Mouse (Mus musculus) adrenal gland, postnatal 25 days (tissue): ENCODE results near the gene Ms4a6c. TPM values are rescaled to one million over a fixed set of nuclear protein-coding genes. Genes with fewer than 3 reads are reported as not detected.
"Not testable (repeated sequence)": the region's sequence is repeated elsewhere in the genome, so short reads cannot be mapped to it uniquely, and the experiment has no call there.

Experiments
- DNase-seq: peaks from one replicate; pipeline ENCODE4 v3.0.0; 2021; ENCODE audit warnings: mixed read lengths
- total RNA-seq: library from RNA; stranded (reverse); gene quantifications from 2 replicates; pipeline ENCODE4 v1.2.3, GENCODE M21; 2021

Gene Ms4a6c
- total RNA-seq, 1 experiment from 2014 or later, result 4.5 TPM

GRCm38 (mm10) chr19:11501326-11501725 lies 32.2 kb downstream of the Ms4a6c start:
- no peak for DNase-seq

GRCm38 (mm10) chr19:11504857-11505256 lies 35.7 kb downstream of the Ms4a6c start:
- DNase-seq, result no peak

- no peak for DNase-seq
Measured at GRCm38 (mm10) chr19:11513458-11513857, 44.3 kb downstream of the Ms4a6c start.

GRCm38 (mm10) chr19:11516246-11516645 lies 47.1 kb downstream of the Ms4a6c start, which contains the start of gene Ms4a6b:
TSS of gene Ms4a6b (plus strand) at chr19:11516512.
- no peak for DNase-seq

GRCm38 (mm10) chr19:11516845-11517244 lies 47.7 kb downstream of the Ms4a6c start:
- no peak for DNase-seq

GRCm38 (mm10) chr19:11517373-11517772 lies 48.2 kb downstream of the Ms4a6c start:
- DNase-seq, result not testable (repeated sequence)

- not testable (repeated sequence) for DNase-seq
Measured at GRCm38 (mm10) chr19:11518356-11518755, 49.2 kb downstream of the Ms4a6c start.

- no peak for DNase-seq
Measured at GRCm38 (mm10) chr19:11520146-11520545, 51.0 kb downstream of the Ms4a6c start.

Other genes with a start within 250 kb of the Ms4a6c start
- not detected in 2 replicates for gene Ms4a12, start 236.9 kb upstream of the Ms4a6c start, total RNA-seq
- gene Ms4a1, start 203.1 kb upstream of the Ms4a6c start, total RNA-seq, result 0.33 TPM in 1 of 2 replicates, not detected in the other
- not detected in 2 replicates for gene Ms4a5, start 185.5 kb upstream of the Ms4a6c start, total RNA-seq
- 0.24 TPM in 1 of 2 replicates, not detected in the other for gene Ms4a14, start 154.9 kb upstream of the Ms4a6c start, total RNA-seq
- 1.4 TPM in 1 of 2 replicates, not detected in the other for gene Ms4a7, start 133.2 kb upstream of the Ms4a6c start, total RNA-seq
- 3.4 and 3.6 TPM in 2 replicates for gene Ms4a4a, start 93.8 kb upstream of the Ms4a6c start, total RNA-seq
- 1.2 TPM in 1 of 2 replicates, not detected in the other for gene Ms4a4c, start 64.6 kb upstream of the Ms4a6c start, total RNA-seq
- 0.94 TPM in 1 of 2 replicates, not detected in the other for gene Ms4a4b, start 25.8 kb upstream of the Ms4a6c start, total RNA-seq
- gene Gm8369, start 16.6 kb downstream of the Ms4a6c start, total RNA-seq, result 0.33 and 0.76 TPM in 2 replicates
- 2.4 and 5.6 TPM in 2 replicates for gene Ms4a6b, start 47.1 kb downstream of the Ms4a6c start, total RNA-seq
- 0.61 and 1.0 TPM in 2 replicates for gene Ms4a4d, start 67.4 kb downstream of the Ms4a6c start, total RNA-seq
- 2.2 and 2.3 TPM in 2 replicates for gene Ms4a6d, start 135.5 kb downstream of the Ms4a6c start, total RNA-seq
- gene Ms4a2, start 154.4 kb downstream of the Ms4a6c start, total RNA-seq, result not detected in 2 replicates
- not detected in 2 replicates for gene Ms4a3, start 171.5 kb downstream of the Ms4a6c start, total RNA-seq
- gene Oosp2, start 191.2 kb downstream of the Ms4a6c start, total RNA-seq, result 0.67 TPM in 1 of 2 replicates, not detected in the other
- gene Oosp1, start 221.8 kb downstream of the Ms4a6c start, total RNA-seq, result 2.2 and 4.4 TPM in 2 replicates
- gene Oosp3, start 227.7 kb downstream of the Ms4a6c start, total RNA-seq, result not detected in 2 replicates